Mouse (Mus musculus): ENCODE measurements around the gene Aox3.

GRCm38 (mm10) chr1:58138986-58139385 is 26.1 kb downstream of the Aox3 start:
- TF ChIP-seq POLR2A (IDR thresholded peaks at IDR 0.05; ENCODE audit: insufficient read depth, low read length) (no peak), CTCF (IDR thresholded peaks at IDR 0.05; ENCODE audit: low read depth, low read length) (peak; percentile 35), EP300 (IDR thresholded peaks at IDR 0.05; ENCODE audit: insufficient read depth, low read depth, low read length) (no peak)

Measured in ES-Bruce4 (cell line).